Mouse (Mus musculus): ENCODE data around the gene Bcap29.
"Not testable (repeated sequence)": the region's sequence is repeated elsewhere in the genome, so short reads cannot be mapped to it uniquely, and the experiment has no call there.

Gene Bcap29

DNA sequence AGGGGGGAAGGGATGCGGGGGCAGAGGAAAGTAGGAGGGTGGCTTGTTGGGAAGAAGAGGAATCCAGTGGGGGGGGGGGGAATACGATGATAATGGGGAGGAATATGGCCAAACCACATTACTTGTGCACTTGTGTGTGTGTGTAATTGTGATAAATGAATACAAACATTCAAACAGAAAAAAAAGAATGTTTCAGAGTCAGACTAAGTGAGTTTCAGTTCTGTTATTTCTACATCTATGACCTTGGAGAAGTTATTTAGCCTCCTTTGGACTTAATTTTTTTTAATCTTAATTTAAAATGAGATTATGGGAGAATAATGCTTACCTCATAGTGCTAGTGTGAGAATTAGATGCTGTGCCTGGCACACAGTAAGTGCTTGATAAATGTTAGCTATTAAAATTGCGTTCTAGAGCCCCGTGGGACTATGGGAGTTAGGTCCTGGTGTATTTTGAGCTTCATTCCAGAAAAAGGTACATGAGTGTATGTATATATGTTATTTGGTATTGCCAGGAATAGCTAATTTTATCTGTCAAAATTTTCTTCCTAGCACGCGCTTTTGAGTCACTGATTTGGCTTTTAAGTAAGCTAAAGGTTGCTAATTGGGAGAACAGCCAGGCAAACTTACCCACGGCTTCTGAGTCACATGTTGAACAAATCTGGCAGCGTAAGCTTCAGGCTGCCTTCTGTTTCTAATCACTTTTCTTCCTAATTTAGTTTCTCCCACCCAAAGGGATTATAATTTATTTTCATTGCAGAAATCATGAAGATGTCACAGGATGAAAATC, 55.6 kb downstream of the Bcap29 start:
- DNase-seq (ENCODE audit: low spot score) = no peak

- no peak for DNase-seq (ENCODE audit: low spot score)
These were observed 60.0 kb downstream of the Bcap29 start for GRCm38 (mm10) chr12:31574506-31574905.

GRCm38 (mm10) chr12:31569784-31570183, 64.7 kb downstream of the Bcap29 start:
- DNase-seq (ENCODE audit: low spot score) = no peak

GRCm38 (mm10) chr12:31568661-31569060, 65.8 kb downstream of the Bcap29 start:
- DNase-seq (ENCODE audit: low spot score) = no peak

DNA sequence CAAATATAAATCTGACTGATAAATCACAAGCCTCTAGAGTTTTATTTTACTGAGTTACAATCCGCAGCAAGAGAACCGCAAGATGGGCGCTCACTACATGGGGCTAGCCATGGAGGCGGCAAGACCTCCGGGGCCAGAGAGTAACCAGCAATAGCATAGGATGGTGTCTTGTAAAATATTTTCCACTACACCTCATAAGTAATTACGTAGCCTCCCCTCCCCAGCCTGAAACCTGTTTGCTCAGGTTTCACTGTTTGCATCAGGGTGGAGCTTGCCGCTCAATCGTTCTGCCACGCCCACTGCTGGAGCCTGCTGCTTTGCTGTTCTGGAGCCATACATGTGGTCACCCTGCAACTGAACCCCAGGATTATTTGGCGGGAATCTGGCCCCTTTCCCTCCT, 66.9 kb downstream of the Bcap29 start:
- not testable (repeated sequence) for DNase-seq (ENCODE audit: low spot score)

GRCm38 (mm10) chr12:31560712-31561111, 73.7 kb downstream of the Bcap29 start:
- DNase-seq (ENCODE audit: low spot score) = no peak

GRCm38 (mm10) chr12:31560002-31560401, 74.5 kb downstream of the Bcap29 start:
- DNase-seq (ENCODE audit: low spot score) = no peak

GRCm38 (mm10) chr12:31554371-31554770, 80.1 kb downstream of the Bcap29 start:
- DNase-seq (ENCODE audit: low spot score) = no peak

DNA sequence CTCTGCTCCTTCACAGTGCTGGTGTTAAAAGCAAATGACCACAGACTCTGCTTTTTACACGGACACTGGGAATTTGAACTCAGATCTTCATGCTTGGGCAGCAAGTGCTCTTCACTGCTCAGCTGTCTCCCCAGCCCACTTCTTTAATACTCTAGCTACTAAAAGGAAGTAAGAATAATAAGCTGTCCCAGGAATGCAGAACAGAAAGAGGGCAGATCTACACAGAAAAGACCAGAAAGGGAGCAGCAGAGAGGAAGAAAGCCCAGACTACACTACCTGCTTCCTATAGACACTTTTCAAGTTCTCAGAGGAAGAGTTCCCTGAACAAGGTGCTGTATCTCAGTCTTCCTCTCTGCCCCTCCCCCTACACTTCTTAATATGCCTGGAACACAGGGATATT, 83.2 kb downstream of the Bcap29 start:
- DNase-seq (ENCODE audit: low spot score) = no peak

DNA sequence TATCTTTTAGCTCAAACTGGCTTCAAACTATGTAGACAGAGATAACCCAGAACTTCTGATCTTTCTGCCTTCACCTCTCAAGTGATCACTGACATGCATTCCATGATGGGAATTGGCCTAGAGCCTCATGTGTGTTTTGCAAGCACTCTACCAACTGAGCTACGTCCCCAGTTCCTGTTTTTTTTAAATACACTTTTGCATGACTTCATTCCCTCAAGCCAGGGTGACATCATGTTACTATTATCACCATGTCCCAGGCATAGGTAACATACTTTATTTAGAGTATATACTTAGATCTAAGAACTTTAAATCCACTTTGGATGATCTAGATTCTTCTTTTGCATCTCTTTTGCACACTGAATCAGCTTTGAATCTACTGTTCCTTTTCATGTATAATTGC, 88.4 kb downstream of the Bcap29 start:
- DNase-seq (ENCODE audit: low spot score) = no peak

- no peak for DNase-seq (ENCODE audit: low spot score)
These were observed 89.2 kb downstream of the Bcap29 start for GRCm38 (mm10) chr12:31545219-31545618.

- no peak for DNase-seq (ENCODE audit: low spot score)
These were observed 92.9 kb downstream of the Bcap29 start for GRCm38 (mm10) chr12:31541541-31541940.
